Mouse (Mus musculus) E14TG2a.4 (cell line): ENCODE data around the gene Dpp6.

Experiments
- H3K27me3 ChIP-seq: 2 replicates; pipeline ENCODE4 v1.6.1; 2014; ENCODE audit warnings: low read length, control low read depth; ENCODE audit not compliant: insufficient read depth
- H3K36me3 ChIP-seq: 2 replicates; pipeline ENCODE4 v1.6.1; 2014; ENCODE audit warnings: low read length, control low read depth; ENCODE audit not compliant: insufficient read depth
- H3K4me1 ChIP-seq: replicated peaks from 2 replicates; pipeline ENCODE4 v1.6.1; 2014; ENCODE audit warnings: low read depth, low read length, control low read depth
- H3K4me3 ChIP-seq: replicated peaks from 2 replicates; pipeline ENCODE4 v1.5.1; 2014; ENCODE audit warnings: mild to moderate bottlenecking, low read length
- H3K9me3 ChIP-seq: 2 replicates; pipeline ENCODE4 v1.6.1; 2014; ENCODE audit warnings: low read length, control low read depth
- CTCF ChIP-seq: conservative IDR thresholded peaks from 2 replicates; pipeline ENCODE4 v1.5.1; 2014; ENCODE audit warnings: low read length
- NANOG ChIP-seq: IDR thresholded peaks from 2 replicates; pipeline ENCODE4 v1.6.1; 2014; ENCODE audit warnings: borderline replicate concordance, low read length, mixed read lengths
- POU5F1 ChIP-seq: IDR thresholded peaks from 2 replicates; pipeline ENCODE4 v1.6.1; 2014; ENCODE audit warnings: low read length, borderline replicate concordance

Gene Dpp6

GRCm38 (mm10) chr5:27398371-27398770 is 581.4 kb downstream of the Dpp6 start:
- Histone ChIP-seq H3K4me1 (peaks cover 7% of the 10 kb centered on the region), H3K27me3 (no peaks in the 10 kb centered on the region), H3K9me3 (no peaks in the 10 kb centered on the region), H3K36me3 (no peaks in the 10 kb centered on the region), H3K4me3 (no peak overlapping the region)
- TF ChIP-seq CTCF (no peak), POU5F1 (no peak), NANOG (no peak)

DNA sequence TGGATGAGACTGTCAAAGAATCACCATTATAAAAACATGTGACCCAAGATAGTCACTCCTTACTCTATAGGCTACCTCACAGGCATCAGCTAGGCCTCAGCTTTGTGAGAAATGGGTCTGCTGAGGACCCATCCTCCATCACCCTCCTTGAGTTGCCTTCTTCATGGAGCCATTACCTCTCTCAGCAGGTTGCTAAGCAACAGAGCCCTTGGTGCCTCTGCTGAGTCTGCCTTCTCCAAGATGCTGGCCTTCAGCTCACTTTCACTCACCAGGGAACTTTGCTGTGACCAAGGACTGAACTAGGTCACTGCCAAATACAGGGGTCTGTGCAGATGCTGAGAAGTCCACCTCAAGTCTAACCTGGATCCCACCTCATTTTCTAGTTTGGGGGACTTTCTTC is 582.1 kb downstream of the Dpp6 start:
- Histone ChIP-seq H3K9me3 (no peaks in the 10 kb centered on the region), H3K4me3 (no peak overlapping the region), H3K36me3 (no peaks in the 10 kb centered on the region), H3K4me1 (peaks cover 7% of the 10 kb centered on the region), H3K27me3 (no peaks in the 10 kb centered on the region)
- TF ChIP-seq CTCF (no peak), NANOG (no peak), POU5F1 (no peak)

DNA sequence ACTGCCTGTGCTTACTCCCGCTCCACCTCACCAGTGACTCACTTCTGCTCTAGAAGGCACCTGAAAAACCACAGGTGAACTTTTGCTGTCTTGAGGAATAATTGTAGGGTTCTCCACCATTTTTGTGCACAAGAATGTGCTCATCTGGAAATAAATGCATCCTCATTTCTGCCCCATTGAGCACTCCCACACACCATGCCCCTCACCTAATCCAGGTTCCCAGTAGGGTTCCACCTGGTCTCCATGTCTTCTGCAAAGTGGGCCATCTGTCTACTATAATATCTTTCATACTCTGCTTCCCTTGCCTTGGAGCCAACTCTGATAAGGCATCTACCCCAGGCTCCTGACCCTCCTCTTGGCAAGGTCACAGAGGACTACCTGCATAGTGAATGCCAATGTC is 585.6 kb downstream of the Dpp6 start:
- Histone ChIP-seq H3K9me3 (no peaks in the 10 kb centered on the region), H3K4me3 (no peak overlapping the region), H3K36me3 (no peaks in the 10 kb centered on the region), H3K4me1 (peaks cover 7% of the 10 kb centered on the region), H3K27me3 (no peaks in the 10 kb centered on the region)
- no peak for TF ChIP-seq CTCF
- no peak for TF ChIP-seq NANOG
- no peak for TF ChIP-seq POU5F1

DNA sequence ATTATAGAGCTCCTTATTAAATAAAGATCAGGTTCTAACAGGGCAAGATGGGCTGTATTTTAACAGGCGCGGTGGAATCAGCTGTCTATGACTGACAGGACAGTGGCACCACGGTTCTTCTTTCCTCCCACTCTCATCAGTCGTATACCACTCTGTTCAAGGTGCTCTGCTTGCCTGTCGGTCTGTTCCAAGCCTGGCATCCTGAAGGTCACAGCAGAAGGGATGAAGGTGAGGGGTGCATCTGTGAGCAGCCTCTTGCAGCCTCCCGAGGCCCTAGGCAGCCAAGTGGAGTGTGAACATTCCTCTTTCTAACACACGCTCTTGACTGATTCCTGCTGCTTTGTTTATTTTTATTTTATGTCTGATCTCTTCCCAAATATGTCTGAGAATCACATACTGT is 591.9 kb downstream of the Dpp6 start:
- Histone ChIP-seq H3K9me3 (no peaks in the 10 kb centered on the region), H3K4me1 (no peaks in the 10 kb centered on the region), H3K4me3 (no peak overlapping the region), H3K36me3 (no peaks in the 10 kb centered on the region), H3K27me3 (no peaks in the 10 kb centered on the region)
- no peak for TF ChIP-seq POU5F1

GRCm38 (mm10) chr5:27413023-27413422 is 596.0 kb downstream of the Dpp6 start:
- Histone ChIP-seq H3K4me1 (peaks cover 5% of the 10 kb centered on the region; the same call in 1 of the 2 replicates), H3K36me3 (no peaks in the 10 kb centered on the region), H3K27me3 (no peaks in the 10 kb centered on the region), H3K4me3 (no peak overlapping the region), H3K9me3 (no peaks in the 10 kb centered on the region)
- no peak for TF ChIP-seq CTCF
- TF ChIP-seq POU5F1, result no peak
- no peak for TF ChIP-seq NANOG

GRCm38 (mm10) chr5:27415518-27415917 is 598.5 kb downstream of the Dpp6 start:
- Histone ChIP-seq H3K9me3 (no peaks in the 10 kb centered on the region), H3K36me3 (no peaks in the 10 kb centered on the region), H3K27me3 (no peaks in the 10 kb centered on the region), H3K4me3 (no peak overlapping the region), H3K4me1 (peaks cover 29% of the 10 kb centered on the region)
- no peak for TF ChIP-seq NANOG
- TF ChIP-seq POU5F1, result no peak
- no peak for TF ChIP-seq CTCF

GRCm38 (mm10) chr5:27416571-27416970 is 599.6 kb downstream of the Dpp6 start:
- Histone ChIP-seq H3K27me3 (no peaks in the 10 kb centered on the region), H3K36me3 (no peaks in the 10 kb centered on the region), H3K4me3 (no peak overlapping the region), H3K9me3 (no peaks in the 10 kb centered on the region), H3K4me1 (peaks cover 35% of the 10 kb centered on the region)
- TF ChIP-seq POU5F1 (no peak), CTCF (peak; percentile 82)

GRCm38 (mm10) chr5:27417398-27417797 is 600.4 kb downstream of the Dpp6 start:
- H3K27me3 ChIP-seq, result no peaks in the 10 kb centered on the region
- H3K36me3 ChIP-seq, result no peaks in the 10 kb centered on the region
- H3K4me1 ChIP-seq, result peaks cover 43% of the 10 kb centered on the region
- no peak for TF ChIP-seq CTCF
- no peak overlapping the region for H3K4me3 ChIP-seq
- no peaks in the 10 kb centered on the region for H3K9me3 ChIP-seq

- TF ChIP-seq POU5F1, result no peak
- no peak for TF ChIP-seq NANOG
- no peak for TF ChIP-seq CTCF
- Histone ChIP-seq H3K36me3 (no peaks in the 10 kb centered on the region), H3K27me3 (no peaks in the 10 kb centered on the region), H3K4me1 (peaks cover 57% of the 10 kb centered on the region), H3K4me3 (no peak overlapping the region), H3K9me3 (no peaks in the 10 kb centered on the region)
These were observed 601.9 kb downstream of the Dpp6 start for GRCm38 (mm10) chr5:27418856-27419255.

DNA sequence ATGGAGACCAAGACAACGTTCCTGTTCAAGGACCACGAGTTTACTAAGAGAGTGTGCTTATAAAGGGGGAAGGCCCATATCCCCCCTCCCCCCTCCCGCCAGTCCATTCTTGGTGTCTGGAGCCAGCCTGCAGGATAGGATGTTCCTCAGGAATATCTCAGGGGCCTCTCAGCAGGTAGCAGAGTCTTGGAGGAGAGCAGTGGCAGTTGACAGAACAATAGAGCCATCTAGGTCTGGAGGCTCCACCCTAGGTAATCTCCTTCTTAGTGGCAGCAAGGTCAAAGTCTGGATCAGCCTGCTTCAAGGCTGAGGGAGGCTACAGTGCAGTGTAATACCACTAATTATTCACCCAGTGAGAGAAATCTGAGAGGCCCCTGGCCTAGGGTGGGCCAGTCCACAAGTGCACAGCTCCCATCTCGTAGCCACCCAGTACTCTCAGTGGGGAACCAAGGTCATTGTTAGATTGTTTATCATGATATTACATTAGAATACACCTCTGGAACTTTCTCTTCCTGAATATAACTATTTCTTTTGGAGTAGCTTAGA is 604.2 kb downstream of the Dpp6 start:
- Histone ChIP-seq H3K9me3 (no peaks in the 10 kb centered on the region), H3K27me3 (no peaks in the 10 kb centered on the region), H3K4me3 (no peak overlapping the region), H3K4me1 (peaks cover 64% of the 10 kb centered on the region), H3K36me3 (no peaks in the 10 kb centered on the region)
- TF ChIP-seq NANOG, result peak; percentile 4; the same call in 1 of the 2 replicates
- no peak for TF ChIP-seq POU5F1
